Mouse (Mus musculus) embryonic facial prominence, embryonic 10.5 days (tissue): ENCODE measurements around the gene Spns3. TPM values are rescaled to one million over a fixed set of nuclear protein-coding genes. Genes with fewer than 3 reads are reported as not detected.

Source experiments
- DNase-seq: peaks from one replicate; pipeline ENCODE4 v3.0.0-alpha.2; 2017; ENCODE audit warnings: low spot score
- H3K27ac ChIP-seq: fragments of 300-500 bp; sonication (generic); replicated peaks from 2 replicates; pipeline ENCODE4 v1.5.1; 2016; ENCODE audit warnings: mild to moderate bottlenecking
- H3K27me3 ChIP-seq: fragments of 300-500 bp; sonication (generic); replicated peaks from 2 replicates; pipeline ENCODE4 v1.6.1; 2016; ENCODE audit warnings: low read depth, mild to moderate bottlenecking; ENCODE audit not compliant: poor library complexity, severe bottlenecking
- H3K36me3 ChIP-seq: fragments of 300-500 bp; sonication (generic); replicated peaks from 2 replicates; pipeline ENCODE4 v1.6.1; 2016; ENCODE audit warnings: mild to moderate bottlenecking, moderate library complexity
- H3K4me1 ChIP-seq: fragments of 300-500 bp; sonication (generic); 2 replicates; pipeline ENCODE4 v1.6.1; 2016
- H3K4me3 ChIP-seq: fragments of 300-500 bp; sonication (generic); 2 replicates; pipeline ENCODE4 v1.5.1; 2016; ENCODE audit warnings: mild to moderate bottlenecking, moderate library complexity
- H3K9me3 ChIP-seq: fragments of 300-500 bp; sonication (generic); 2 replicates; pipeline ENCODE4 v1.6.1; 2016; ENCODE audit warnings: mild to moderate bottlenecking
- WGBS: fragments of 180-500 bp; shearing (Covaris S2); methylation state at CpG from one replicate; pipeline ENCODE4 v1.1.7; 2016; 5-methylcytosine and 5-hydroxymethylcytosine counted together
- polyA plus RNA-seq: library from polyadenylated mRNA; unstranded; fragments of >200 nt; fragmentation: Nextera tagmentation; extraction: Ambion mirVana; gene quantifications from 2 replicates; pipeline ENCODE4 v1.2.1, GENCODE M21; 2016

Spns3 gene
- 0.04 and 0.14 TPM in 2 replicates for polyA plus RNA-seq

- no peak for DNase-seq
- Histone ChIP-seq H3K9me3 (no peaks in the 10 kb centered on the region), H3K27ac (no peak within 1 kb of the TSS), H3K27me3 (no peaks in the 10 kb centered on the region), H3K4me3 (no peak within 1 kb of the TSS), H3K36me3 (no peaks in the 10 kb centered on the region), H3K4me1 (no peaks in the 10 kb centered on the region)
- WGBS, result 60% methylated on average over 8 of the region's 8 CpGs
Measured at GRCm38 (mm10) chr11:72550134-72550988, at the start of gene Spns3. Gene Spns3, minus strand, starts transcription at chr11:72550506.

GRCm38 (mm10) chr11:72597780-72598179 lies 47.5 kb upstream of the Spns3 start:
- no peak for DNase-seq
- no peaks in the 10 kb centered on the region for H3K36me3 ChIP-seq
- 91% methylated on average over 4 of the region's 4 CpGs for WGBS
- no peak overlapping the region for H3K4me3 ChIP-seq
- H3K27ac ChIP-seq, result no peak overlapping the region
- H3K27me3 ChIP-seq, result no peaks in the 10 kb centered on the region
- H3K4me1 ChIP-seq, result no peaks in the 10 kb centered on the region
- no peaks in the 10 kb centered on the region for H3K9me3 ChIP-seq

GRCm38 (mm10) chr11:72595010-72595737 lies 44.9 kb upstream of the Spns3 start:
- Histone ChIP-seq H3K4me3 (no peak overlapping the region), H3K4me1 (no peaks in the 10 kb centered on the region), H3K27ac (no peak overlapping the region), H3K9me3 (no peaks in the 10 kb centered on the region), H3K27me3 (no peaks in the 10 kb centered on the region), H3K36me3 (no peaks in the 10 kb centered on the region)
- no peak for DNase-seq
- WGBS, result 66% methylated on average over 2 of the region's 2 CpGs

- Histone ChIP-seq H3K27ac (no peak overlapping the region), H3K4me3 (no peak overlapping the region), H3K27me3 (no peaks in the 10 kb centered on the region), H3K36me3 (no peaks in the 10 kb centered on the region), H3K4me1 (0 out of 2 replicates have a peak, but pooled peaks cover 4% of the 10 kb centered on the region), H3K9me3 (no peaks in the 10 kb centered on the region)
- DNase-seq, result no peak
- WGBS, result 66% methylated on average over 7 of the region's 7 CpGs
Measured at GRCm38 (mm10) chr11:72587537-72588233, 37.4 kb upstream of the Spns3 start.

GRCm38 (mm10) chr11:72586570-72586969 lies 36.3 kb upstream of the Spns3 start:
- no peak for DNase-seq
- Histone ChIP-seq H3K27me3 (no peaks in the 10 kb centered on the region), H3K4me1 (peaks cover 13% of the 10 kb centered on the region), H3K36me3 (no peaks in the 10 kb centered on the region), H3K9me3 (no peaks in the 10 kb centered on the region), H3K27ac (no peak overlapping the region), H3K4me3 (no peak overlapping the region)
- WGBS, result 90% methylated on average over 3 of the region's 3 CpGs

GRCm38 (mm10) chr11:72583092-72583491 lies 32.8 kb upstream of the Spns3 start:
- WGBS, result 83% methylated on average over 2 of the region's 2 CpGs

GRCm38 (mm10) chr11:72582448-72582705 lies 32.1 kb upstream of the Spns3 start:
- 47% methylated on average over 3 of the region's 3 CpGs for WGBS
- no peak overlapping the region for H3K4me3 ChIP-seq

More at GRCm38 (mm10) chr11:72583092-72583491, 32.8 kb upstream of the Spns3 start:
- Histone ChIP-seq H3K4me3 (no peak overlapping the region), H3K4me1 (peaks cover 14% of the 10 kb centered on the region), H3K27me3 (0 out of 2 replicates have a peak, but pooled peaks cover under 1% of the 10 kb centered on the region), H3K27ac (no peak overlapping the region), H3K9me3 (no peaks in the 10 kb centered on the region), H3K36me3 (no peaks in the 10 kb centered on the region)
- no peak for DNase-seq

GRCm38 (mm10) chr11:72581609-72582447 lies 31.5 kb upstream of the Spns3 start:
- Histone ChIP-seq H3K36me3 (no peaks in the 10 kb centered on the region), H3K9me3 (no peaks in the 10 kb centered on the region), H3K4me3 (no peak overlapping the region), H3K27ac (peak overlapping the region; percentile 70; the same call in 1 of the 2 replicates), H3K4me1 (peaks cover 14% of the 10 kb centered on the region), H3K27me3 (peaks cover 8% of the 10 kb centered on the region)
- 62% methylated on average over 8 of the region's 8 CpGs for WGBS
- no peak for DNase-seq

More at GRCm38 (mm10) chr11:72582448-72582705, 32.1 kb upstream of the Spns3 start:
- DNase-seq, result peak; percentile 38
- Histone ChIP-seq H3K9me3 (no peaks in the 10 kb centered on the region), H3K27ac (peak overlapping the region; percentile 70; the same call in 1 of the 2 replicates), H3K36me3 (no peaks in the 10 kb centered on the region), H3K4me1 (peaks cover 11% of the 10 kb centered on the region), H3K27me3 (peaks cover 8% of the 10 kb centered on the region)

- peaks cover 19% of the 10 kb centered on the region for H3K27me3 ChIP-seq
- no peak overlapping the region for H3K4me3 ChIP-seq
- no peaks in the 10 kb centered on the region for H3K9me3 ChIP-seq
- peak; percentile 16 for DNase-seq
- no peak overlapping the region for H3K27ac ChIP-seq
- no peaks in the 10 kb centered on the region for H3K36me3 ChIP-seq
- peaks cover 23% of the 10 kb centered on the region for H3K4me1 ChIP-seq
- 62% methylated on average over 4 of the region's 4 CpGs for WGBS
Measured at GRCm38 (mm10) chr11:72578471-72578870, 28.2 kb upstream of the Spns3 start.

GRCm38 (mm10) chr11:72576466-72577351 lies 26.4 kb upstream of the Spns3 start:
- peak; percentile 27 for DNase-seq
- Histone ChIP-seq H3K9me3 (no peaks in the 10 kb centered on the region), H3K4me3 (peak overlapping the region; percentile 50), H3K27me3 (peaks cover 19% of the 10 kb centered on the region), H3K4me1 (peaks cover 17% of the 10 kb centered on the region), H3K36me3 (no peaks in the 10 kb centered on the region), H3K27ac (peak overlapping the region; percentile 51)
- 4% methylated on average over 24 of the region's 24 CpGs for WGBS

GRCm38 (mm10) chr11:72576111-72576465 lies 25.8 kb upstream of the Spns3 start:
- Histone ChIP-seq H3K4me1 (peaks cover 14% of the 10 kb centered on the region), H3K27me3 (peaks cover 25% of the 10 kb centered on the region), H3K27ac (no peak overlapping the region; the same call in 1 of the 2 replicates), H3K4me3 (peak overlapping the region; percentile 50), H3K9me3 (no peaks in the 10 kb centered on the region), H3K36me3 (no peaks in the 10 kb centered on the region)
- WGBS, result 17% methylated on average over 7 of the region's 7 CpGs
- DNase-seq, result no peak
